Comparison of ENCODE assay signal across 8 mouse cellular contexts in the genomic region with DNA sequence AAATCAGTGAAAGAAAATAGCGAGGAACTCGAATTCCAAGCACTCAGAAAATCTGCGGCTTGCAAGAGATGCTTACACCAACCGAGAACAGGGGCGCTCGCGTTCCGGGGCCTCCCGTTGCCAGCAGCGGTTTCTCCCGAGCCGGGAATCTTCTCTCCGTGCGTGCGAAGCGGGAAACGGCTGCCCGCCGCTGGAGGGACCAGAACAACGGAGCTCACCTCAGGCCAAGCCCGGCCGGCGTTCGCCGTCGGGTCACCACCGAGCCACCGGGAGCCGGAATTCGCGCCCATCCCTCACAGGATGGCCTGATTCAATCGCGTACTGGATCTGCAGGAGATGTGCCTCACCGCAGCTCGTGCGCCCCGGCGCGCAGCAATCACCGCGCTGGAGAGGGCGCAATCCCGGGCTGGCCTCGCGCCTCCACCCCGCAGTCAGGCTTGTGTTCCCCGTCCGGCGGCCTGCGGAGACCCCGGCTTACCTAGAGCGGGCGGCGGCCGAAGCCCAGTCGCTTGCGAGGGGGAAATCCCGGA. TPM values are rescaled to one million over a fixed set of nuclear protein-coding genes. Genes with fewer than 3 reads are reported as not detected.
DNase-seq lines count a peak whose midpoint lies in the region; ATAC-seq and TF ChIP-seq lines count a peak whose summit lies in the region.

No protein-coding gene starts in this region.

- H3K4me1 ChIP-seq in heart, embryonic 16.5 days (ENCODE audit: control insufficient read depth, insufficient read depth, low read length): peaks cover 46% of the 10 kb centered on the region
- peaks cover 47% of the 10 kb centered on the region for H3K4me1 ChIP-seq in limb, embryonic 14.5 days (ENCODE audit: control insufficient read depth, insufficient read depth, low read length)
- H3K4me1 ChIP-seq in neural tube, embryonic 12.5 days: peaks cover 50% of the 10 kb centered on the region

- intact Hi-C loops in left cerebral cortex, postnatal 36 days (cut with DNase I): loop anchor here (1.0 to 5.0 kb wide), 2 partner anchors 42 to 116 kb away; partner anchors contain the start of gene Actg1

- under 1% methylated on average over 58 of the region's 58 CpGs for WGBS in heart, embryonic 16.5 days
- WGBS in limb, embryonic 14.5 days: under 1% methylated on average over 55 of the region's 58 CpGs
- under 1% methylated on average over 58 of the region's 58 CpGs for WGBS in neural tube, embryonic 12.5 days

- no peak for ATAC-seq in heart, embryonic 16.5 days (replicated peaks; ENCODE audit: extremely low read depth, insufficient read depth, low FRiP score)
- no peak for ATAC-seq in limb, embryonic 14.5 days (ENCODE audit: low FRiP score, low read depth)
- peak; percentile 5; the same call in 1 of the 2 replicates for ATAC-seq in neural tube, embryonic 12.5 days (ENCODE audit: low FRiP score, low read depth)

- peak overlapping the region; percentile 75 for H3K4me2 ChIP-seq in heart, embryonic 16.5 days (ENCODE audit: low read depth, low read length)
- H3K4me2 ChIP-seq in limb, embryonic 14.5 days (replicated peaks; ENCODE audit: low read depth, low read length, severe bottlenecking): peak overlapping the region; percentile 91
- peak overlapping the region; percentile 78 for H3K4me2 ChIP-seq in neural tube, embryonic 12.5 days (replicated peaks)

- DNase-seq in left cerebral cortex, postnatal 36 days (ENCODE audit: low spot score in 2 of 2): peak; percentile 72 to 76
- DNase-seq in left cerebral cortex, adult 11 months (ENCODE audit: low spot score): no peak
- DNase-seq in NIH3T3 (ENCODE audit: low read depth): peak; percentile 70
- DNase-seq in cerebellum, postnatal 14 days: peak; percentile 80 to 81
- no peak for DNase-seq in limb, embryonic 14.5 days (ENCODE audit: low spot score)
- no peak for DNase-seq in yolk sac, embryonic 10.5 days (ENCODE audit: low spot score)

- H3K27ac ChIP-seq in heart, embryonic 16.5 days (ENCODE audit: low read length): peak overlapping the region; percentile 95
- peak overlapping the region; percentile 90 for H3K27ac ChIP-seq in limb, embryonic 14.5 days (replicated peaks; ENCODE audit: low read depth, low read length)
- peak overlapping the region; percentile 98 for H3K27ac ChIP-seq in neural tube, embryonic 12.5 days

- H3K36me3 ChIP-seq in heart, embryonic 16.5 days (ENCODE audit: control insufficient read depth, insufficient read depth): no peaks in the 10 kb centered on the region
- peaks cover 6% of the 10 kb centered on the region; the same call in 1 of the 2 replicates for H3K36me3 ChIP-seq in limb, embryonic 14.5 days (ENCODE audit: control insufficient read depth, insufficient read depth, low read length)
- no peaks in the 10 kb centered on the region for H3K36me3 ChIP-seq in neural tube, embryonic 12.5 days

- peak overlapping the region; percentile 83 for H3K4me3 ChIP-seq in heart, embryonic 16.5 days (ENCODE audit: low read length)
- H3K4me3 ChIP-seq in limb, embryonic 14.5 days (replicated peaks; ENCODE audit: low read length): peak overlapping the region; percentile 83
- peak overlapping the region; percentile 91 for H3K4me3 ChIP-seq in neural tube, embryonic 12.5 days

- peak overlapping the region; percentile 93 for H3K9ac ChIP-seq in heart, embryonic 16.5 days (ENCODE audit: low read length)
- peak overlapping the region; percentile 94 for H3K9ac ChIP-seq in limb, embryonic 14.5 days (ENCODE audit: low read depth, low read length, severe bottlenecking)
- peak overlapping the region; percentile 100 for H3K9ac ChIP-seq in neural tube, embryonic 12.5 days

- H3K9me3 ChIP-seq in heart, embryonic 16.5 days (replicated peaks; ENCODE audit: control insufficient read depth, low read length): no peaks in the 10 kb centered on the region
- no peaks in the 10 kb centered on the region for H3K9me3 ChIP-seq in limb, embryonic 14.5 days (ENCODE audit: control insufficient read depth, low read length)
- H3K9me3 ChIP-seq in neural tube, embryonic 12.5 days: no peaks in the 10 kb centered on the region

- no peaks in the 10 kb centered on the region for H3K27me3 ChIP-seq in heart, embryonic 16.5 days (ENCODE audit: control insufficient read depth, insufficient read depth, low read length)
- H3K27me3 ChIP-seq in limb, embryonic 14.5 days (ENCODE audit: control insufficient read depth, insufficient read depth, low read length): no peaks in the 10 kb centered on the region
- no peaks in the 10 kb centered on the region for H3K27me3 ChIP-seq in neural tube, embryonic 12.5 days (replicated peaks)

- TF ChIP-seq POLR2A in limb, embryonic 14.5 days (IDR thresholded peaks at IDR 0.05; ENCODE audit: borderline replicate concordance, extremely low read depth, insufficient read depth, insufficient read length): no peak

RNA-seq across cellular contexts. Expression of gene Bahcc1, which starts 1.8 kb away (rescaled TPM):
- total RNA-seq in left cerebral cortex, postnatal 36 days (2021): 10 to 100 TPM; 15.3 to 20.9 TPM
- polyA plus RNA-seq in heart, embryonic 16.5 days (2015; fragmentation: Nextera tagmentation; extraction: Ambion mirVana): 4.6 and 4.7 TPM in 2 replicates
- 22.9 and 28.3 TPM in 2 replicates for polyA plus RNA-seq in limb, embryonic 14.5 days (2012; rRNA removed)
- 14.0 and 14.9 TPM in 2 replicates for polyA plus RNA-seq in limb, embryonic 14.5 days (2014; fragmentation: Nextera tagmentation; extraction: Ambion mirVana)
- polyA plus RNA-seq in neural tube, embryonic 12.5 days (2016; fragmentation: Nextera tagmentation; extraction: Ambion mirVana): 21.6 and 22.8 TPM in 2 replicates

Comparison
In these comparisons a context has a peak if more than half of its experiments do, and no peak if none do; other contexts are left out.
1. DNase-seq: peak in left cerebral cortex, postnatal 36 days (2 of 2), NIH3T3 (single experiment) and cerebellum, postnatal 14 days (2 of 2); none in left cerebral cortex, adult 11 months (single experiment), limb, embryonic 14.5 days (single experiment) and yolk sac, embryonic 10.5 days (single experiment).
2. Peak in every context shown above with its lines, with median percentiles within 50 percentile points of each other: H3K27ac ChIP-seq, H3K4me2 ChIP-seq, H3K4me3 ChIP-seq and H3K9ac ChIP-seq.